Mouse (Mus musculus): ENCODE measurements around the gene Gm10770.
A peak's percentile ranks its signal among the peaks of the same experiment; 100 is the strongest.
"Not testable (repeated sequence)": the region's sequence is repeated elsewhere in the genome, so short reads cannot be mapped to it uniquely, and the experiment has no call there.

Gm10770 gene

GRCm38 (mm10) chr2:150179579-150179978 lies at the start of gene Gm10770:
Gene Gm10770 (minus strand): TSS chr2:150179679.
- not testable (repeated sequence) for DNase-seq (ENCODE audit: low read depth, low spot score)

GRCm38 (mm10) chr2:150223263-150223662 lies 43.8 kb upstream of the Gm10770 start:
- DNase-seq (ENCODE audit: low read depth, low spot score), result not testable (repeated sequence)

DNA sequence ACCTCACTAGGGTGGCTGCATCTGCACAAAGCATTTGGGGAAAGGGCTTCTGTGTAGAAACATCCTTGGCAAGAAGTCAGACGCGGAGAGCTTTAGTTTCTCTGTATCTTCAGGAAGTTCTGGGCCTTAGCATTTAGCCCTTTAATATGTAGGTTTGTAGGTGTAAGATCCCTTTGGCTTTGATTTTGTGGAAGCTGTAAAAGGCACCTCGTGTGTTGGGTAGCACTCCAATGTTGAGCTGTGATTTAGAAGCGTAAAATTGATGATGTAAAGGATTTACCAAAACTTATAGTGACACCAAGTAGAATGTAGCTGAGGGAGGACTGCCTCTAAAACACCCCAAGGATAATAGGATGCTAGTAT lies 38.9 kb upstream of the Gm10770 start:
- DNase-seq (ENCODE audit: low read depth, low spot score), result not testable (repeated sequence)

DNA sequence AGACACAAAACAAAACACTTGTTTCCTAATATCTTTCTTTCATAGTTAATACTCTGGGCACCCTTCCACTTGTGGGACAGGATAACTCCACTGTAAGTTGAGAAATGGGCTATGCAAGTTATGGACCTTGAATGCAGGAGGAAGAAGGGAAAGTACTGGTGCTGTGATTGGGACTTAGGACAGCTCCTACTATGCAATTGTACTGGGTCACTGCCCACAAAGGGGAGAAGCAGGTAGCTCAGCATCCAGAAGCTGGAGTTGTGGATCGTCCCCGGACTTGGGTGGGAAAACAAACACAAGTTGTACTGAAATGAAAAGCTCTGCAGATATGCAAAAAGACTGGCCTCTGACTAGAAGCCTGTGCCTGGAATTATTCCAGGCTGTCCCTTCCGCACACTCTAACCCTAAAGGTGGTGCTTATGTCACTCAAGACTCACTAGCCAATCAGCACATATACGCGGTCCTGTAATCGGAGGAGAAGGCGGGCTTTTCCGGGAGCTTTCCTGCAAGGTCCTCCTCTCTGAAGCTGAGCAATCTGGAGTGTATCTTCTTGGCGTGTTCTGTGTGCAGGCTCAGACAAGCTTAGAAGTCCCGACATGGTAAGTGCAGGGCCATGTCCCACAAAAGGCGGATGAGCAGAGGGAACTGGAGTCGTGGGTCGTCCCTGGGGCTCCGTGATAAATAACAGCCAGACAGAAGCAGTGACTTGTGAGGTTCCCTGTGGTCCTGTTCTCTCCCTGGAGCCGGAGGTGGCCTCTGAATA lies 38.3 kb upstream of the Gm10770 start, which contains the start of gene Zfp937:
Zfp937 (plus strand) TSS at position 474 of the 763 bp plus-strand sequence.
- peak; percentile 76 for DNase-seq (ENCODE audit: low read depth, low spot score)

DNA sequence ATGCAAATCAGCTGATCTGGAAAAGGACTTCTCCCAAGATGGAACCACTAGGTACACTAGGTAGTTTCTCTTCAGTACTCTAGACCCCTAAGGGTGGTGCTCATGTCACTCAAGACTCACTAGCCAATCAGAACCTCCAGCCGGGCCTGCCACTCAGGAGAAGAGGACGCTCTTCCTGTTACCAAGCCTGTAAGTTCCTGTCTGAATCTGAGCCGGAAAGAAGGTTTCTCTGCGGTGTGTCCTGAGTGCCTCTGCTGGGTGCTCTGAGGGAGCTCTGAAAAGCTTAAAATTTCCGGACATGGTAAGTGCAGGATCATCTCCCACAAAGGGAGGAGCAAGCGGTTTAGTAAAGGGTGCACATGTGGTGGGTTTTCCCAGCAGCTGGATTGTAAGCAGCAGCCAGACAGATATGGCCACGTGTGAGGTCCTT lies 2.1 kb upstream of the Gm10770 start, which contains the start of gene Gm14139:
Gm14139 (plus strand) TSS at position 186 of the 430 bp plus-strand sequence.
- DNase-seq (ENCODE audit: low read depth, low spot score), result not testable (repeated sequence)

- DNase-seq (ENCODE audit: low read depth, low spot score), result not testable (repeated sequence)
Observed at GRCm38 (mm10) chr2:150181046-150181445, 1.6 kb upstream of the Gm10770 start.

- DNase-seq (ENCODE audit: low read depth, low spot score), result no peak
Observed at GRCm38 (mm10) chr2:150173833-150174232, 5.6 kb downstream of the Gm10770 start.

GRCm38 (mm10) chr2:150166703-150167102 lies 12.8 kb downstream of the Gm10770 start:
- no peak for DNase-seq (ENCODE audit: low read depth, low spot score)

DNA sequence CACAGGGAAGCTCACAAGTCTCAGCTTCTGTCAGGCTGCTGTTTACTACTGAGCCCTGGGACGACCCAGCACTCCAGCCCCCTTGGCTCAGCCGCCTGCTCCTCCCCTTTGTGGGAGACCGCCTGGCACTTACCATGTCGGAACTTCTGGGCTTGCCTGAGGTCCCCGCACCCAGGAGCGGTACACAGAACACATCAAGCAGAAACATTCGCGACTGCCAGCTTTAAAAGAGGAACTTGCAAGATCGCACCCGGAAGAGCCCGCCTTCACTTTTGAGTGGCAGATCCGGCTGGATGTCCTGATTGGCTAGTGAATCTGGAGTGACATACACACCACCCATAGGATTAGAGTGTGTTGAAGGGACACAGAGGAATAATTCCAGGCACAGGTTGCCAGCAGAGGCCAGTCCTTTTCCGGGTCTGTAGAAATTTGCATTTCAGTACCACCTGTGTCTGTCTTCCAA lies 43.0 kb downstream of the Gm10770 start, which contains the start of gene Zfp120:
Zfp120 (minus strand) TSS at position 274 of the 463 bp plus-strand sequence.
- DNase-seq (ENCODE audit: low read depth, low spot score), result peak; percentile 99

DNA sequence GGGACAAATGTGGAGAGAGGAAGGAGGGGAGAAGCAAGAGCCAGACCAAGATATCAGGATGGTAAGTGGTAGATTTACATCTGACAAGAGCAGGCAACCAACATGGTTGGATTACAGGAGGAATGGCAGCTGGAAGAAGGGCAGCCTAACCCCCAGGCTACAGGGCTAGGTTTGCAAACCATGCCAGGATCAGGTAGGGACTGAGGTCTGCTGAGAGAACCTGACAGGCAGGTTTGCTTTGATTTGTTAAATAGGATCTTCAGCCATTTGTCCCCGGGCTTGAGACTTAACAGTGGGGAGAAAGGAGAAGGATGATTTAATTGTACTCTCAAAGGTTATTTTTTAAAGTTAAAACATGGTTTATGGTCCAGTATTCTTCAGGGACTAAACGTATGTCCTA lies 46.7 kb downstream of the Gm10770 start:
- no peak for DNase-seq (ENCODE audit: low read depth, low spot score)

- DNase-seq (ENCODE audit: low read depth, low spot score), result not testable (repeated sequence)
Observed at GRCm38 (mm10) chr2:150132002-150132401, 47.5 kb downstream of the Gm10770 start.

Measured in brain, adult 2 months (tissue).